Mouse (Mus musculus) hindbrain, embryonic 14.5 days (tissue): ENCODE measurements around the gene Bcorl1. TPM values are rescaled to one million over a fixed set of nuclear protein-coding genes. Genes with fewer than 3 reads are reported as not detected.
A peak's percentile ranks its signal among the peaks of the same experiment; 100 is the strongest.

ENCODE experiments used
- ATAC-seq: fragments of 200-750 bp; cut with Nextera tagmentation; 2 replicates; pipeline ENCODE4 v1.8.0; 2017; ENCODE audit warnings: moderate number of reproducible peaks, mild to moderate bottlenecking, moderate TSS enrichment, moderate library complexity; ENCODE audit not compliant: low FRiP score
- DNase-seq: peaks from one replicate; pipeline ENCODE4 v3.0.0-alpha.2; 2015; ENCODE audit warnings: low spot score
- H3K27ac ChIP-seq: fragments of 300-500 bp; sonication (generic); 2 replicates; pipeline ENCODE4 v1.5.1; 2014; ENCODE audit warnings: mild to moderate bottlenecking, moderate library complexity
- H3K27me3 ChIP-seq: fragments of 300-500 bp; sonication (generic); 2 replicates; pipeline ENCODE4 v1.6.1; 2014; ENCODE audit warnings: mild to moderate bottlenecking, low read length, mixed read lengths; ENCODE audit not compliant: control insufficient read depth, insufficient read depth
- H3K36me3 ChIP-seq: fragments of 300-500 bp; sonication (generic); replicated peaks from 2 replicates; pipeline ENCODE4 v1.6.1; 2014; ENCODE audit not compliant: control insufficient read depth, insufficient read depth
- H3K4me1 ChIP-seq: fragments of 300-500 bp; sonication (generic); replicated peaks from 2 replicates; pipeline ENCODE4 v1.6.1; 2014; ENCODE audit warnings: antibody characterized with exemption, low read length, mixed read lengths; ENCODE audit not compliant: control insufficient read depth, insufficient read depth
- H3K4me2 ChIP-seq: fragments of 300-500 bp; sonication (generic); replicated peaks from 2 replicates; pipeline ENCODE4 v1.6.1; 2014; ENCODE audit warnings: mild to moderate bottlenecking, moderate library complexity
- H3K4me3 ChIP-seq: fragments of 300-500 bp; sonication (generic); replicated peaks from 2 replicates; pipeline ENCODE4 v1.5.1; 2014; ENCODE audit warnings: mild to moderate bottlenecking, low read length
- H3K9ac ChIP-seq: fragments of 300-500 bp; sonication (generic); 2 replicates; pipeline ENCODE4 v1.6.1; 2014
- H3K9me3 ChIP-seq: fragments of 300-500 bp; sonication (generic); 2 replicates; pipeline ENCODE4 v1.6.1; 2016; ENCODE audit warnings: low read length; ENCODE audit not compliant: control insufficient read depth
- WGBS: fragments of 180-500 bp; shearing (Covaris S2); extraction: QIAGEN DNeasy Blood & Tissue Kit; methylation state at CpG from one replicate; pipeline ENCODE4 v1.1.7; 2014; 5-methylcytosine and 5-hydroxymethylcytosine counted together
- polyA plus RNA-seq: library from polyadenylated mRNA; unstranded; fragments of >200 nt; fragmentation: Nextera tagmentation; extraction: Ambion mirVana; gene quantifications from 2 replicates; pipeline ENCODE4 v1.2.1, GENCODE M21; 2014

The Bcorl1 gene
- polyA plus RNA-seq, result 6.9 and 8.1 TPM in 2 replicates

- H3K4me2 ChIP-seq, result peak within 1 kb of the TSS; percentile 62
- H3K27ac ChIP-seq, result no peak within 1 kb of the TSS
- 17% methylated on average over 21 of the region's 33 CpGs for WGBS
- DNase-seq (no peak), ATAC-seq (no peak)
- H3K9ac ChIP-seq, result peak within 1 kb of the TSS; percentile 47
- H3K4me3 ChIP-seq, result peak within 1 kb of the TSS; percentile 44
- no peaks in the 10 kb centered on the region for H3K9me3 ChIP-seq
- no peaks in the 10 kb centered on the region for H3K36me3 ChIP-seq
- H3K27me3 ChIP-seq, result 0 out of 2 replicates have a peak, but pooled peaks cover 3% of the 10 kb centered on the region
- no peaks in the 10 kb centered on the region; the same call in 1 of the 2 replicates for H3K4me1 ChIP-seq
Measured at GRCm38 (mm10) chrX:48341141-48341540, at the start of gene Bcorl1. Gene Bcorl1 (plus strand): TSS chrX:48341358.

GRCm38 (mm10) chrX:48291413-48291812, 49.7 kb upstream of the Bcorl1 start:
- no peak for ATAC-seq
- H3K9ac ChIP-seq, result no peak overlapping the region
- no peaks in the 10 kb centered on the region for H3K4me1 ChIP-seq
- no peak overlapping the region for H3K4me3 ChIP-seq
- no peaks in the 10 kb centered on the region for H3K27me3 ChIP-seq
- no peak for DNase-seq
- 41% methylated on average over 3 of the region's 3 CpGs for WGBS
- H3K4me2 ChIP-seq, result no peak overlapping the region
- H3K9me3 ChIP-seq, result no peaks in the 10 kb centered on the region
- H3K27ac ChIP-seq, result no peak overlapping the region
- H3K36me3 ChIP-seq, result no peaks in the 10 kb centered on the region

- H3K9me3 ChIP-seq, result no peaks in the 10 kb centered on the region
- WGBS, result 84% methylated on average over 4 of the region's 4 CpGs
- H3K36me3 ChIP-seq, result no peaks in the 10 kb centered on the region
- no peak overlapping the region for H3K4me2 ChIP-seq
- H3K4me1 ChIP-seq, result no peaks in the 10 kb centered on the region
- H3K27ac ChIP-seq, result no peak overlapping the region
- DNase-seq (no peak), ATAC-seq (no peak)
- no peak overlapping the region for H3K9ac ChIP-seq
- H3K4me3 ChIP-seq, result no peak overlapping the region
- H3K27me3 ChIP-seq, result no peaks in the 10 kb centered on the region
Measured at GRCm38 (mm10) chrX:48305356-48305755, 35.8 kb upstream of the Bcorl1 start.

GRCm38 (mm10) chrX:48310706-48311517, 30.2 kb upstream of the Bcorl1 start:
- Histone ChIP-seq H3K27me3 (0 out of 2 replicates have a peak, but pooled peaks cover 6% of the 10 kb centered on the region), H3K4me2 (peak overlapping the region; percentile 46), H3K27ac (no peak overlapping the region), H3K9me3 (no peaks in the 10 kb centered on the region), H3K9ac (no peak overlapping the region), H3K4me3 (peak overlapping the region; percentile 13; the same call in 1 of the 2 replicates), H3K36me3 (no peaks in the 10 kb centered on the region), H3K4me1 (no peaks in the 10 kb centered on the region)
- WGBS, result 25% methylated on average over 24 of the region's 26 CpGs
- no peak for ATAC-seq
- no peak for DNase-seq

- ATAC-seq, result no peak
- H3K9ac ChIP-seq, result no peak overlapping the region
- WGBS, result 79% methylated on average over 5 of the region's 5 CpGs
- H3K36me3 ChIP-seq, result no peaks in the 10 kb centered on the region
- H3K4me2 ChIP-seq, result no peak overlapping the region
- no peak for DNase-seq
- 0 out of 2 replicates have a peak, but pooled peaks cover 6% of the 10 kb centered on the region for H3K27me3 ChIP-seq
- no peaks in the 10 kb centered on the region for H3K9me3 ChIP-seq
- H3K4me3 ChIP-seq, result no peak overlapping the region
- no peaks in the 10 kb centered on the region for H3K4me1 ChIP-seq
- H3K27ac ChIP-seq, result no peak overlapping the region
Measured at GRCm38 (mm10) chrX:48311727-48312126, 29.4 kb upstream of the Bcorl1 start.

- ATAC-seq (peak; percentile 70; the same call in 1 of the 2 replicates), DNase-seq (peak; percentile 31)
- Histone ChIP-seq H3K27me3 (0 out of 2 replicates have a peak, but pooled peaks cover 6% of the 10 kb centered on the region), H3K36me3 (no peaks in the 10 kb centered on the region), H3K4me2 (peak overlapping the region; percentile 58), H3K9me3 (no peaks in the 10 kb centered on the region), H3K4me1 (no peaks in the 10 kb centered on the region), H3K4me3 (peak overlapping the region; percentile 40), H3K9ac (peak overlapping the region; percentile 53), H3K27ac (no peak overlapping the region)
- 16% methylated on average over 31 of the region's 33 CpGs for WGBS
Measured at GRCm38 (mm10) chrX:48314530-48315079, 26.6 kb upstream of the Bcorl1 start.

GRCm38 (mm10) chrX:48317444-48317843, 23.7 kb upstream of the Bcorl1 start:
- Histone ChIP-seq H3K9ac (no peak overlapping the region), H3K4me2 (no peak overlapping the region), H3K9me3 (no peaks in the 10 kb centered on the region), H3K27ac (no peak overlapping the region), H3K4me1 (no peaks in the 10 kb centered on the region), H3K36me3 (no peaks in the 10 kb centered on the region), H3K27me3 (0 out of 2 replicates have a peak, but pooled peaks cover 6% of the 10 kb centered on the region), H3K4me3 (no peak overlapping the region)
- DNase-seq (no peak), ATAC-seq (no peak)
- 77% methylated on average over 3 of the region's 3 CpGs for WGBS

GRCm38 (mm10) chrX:48318194-48318593, 23.0 kb upstream of the Bcorl1 start:
- H3K36me3 ChIP-seq, result no peaks in the 10 kb centered on the region
- 25% methylated on average over 9 of the region's 9 CpGs for WGBS
- H3K9me3 ChIP-seq, result no peaks in the 10 kb centered on the region

GRCm38 (mm10) chrX:48340441-48341049, 613 bp upstream of the Bcorl1 start:
- peak overlapping the region; percentile 44 for H3K4me3 ChIP-seq
- peak overlapping the region; percentile 47 for H3K9ac ChIP-seq
- no peaks in the 10 kb centered on the region for H3K4me1 ChIP-seq
- DNase-seq (no peak), ATAC-seq (no peak)
- H3K9me3 ChIP-seq, result no peaks in the 10 kb centered on the region
- H3K27ac ChIP-seq, result no peak overlapping the region
- no peaks in the 10 kb centered on the region for H3K36me3 ChIP-seq
- 21% methylated on average over 28 of the region's 35 CpGs for WGBS
- 0 out of 2 replicates have a peak, but pooled peaks cover 3% of the 10 kb centered on the region for H3K27me3 ChIP-seq
- H3K4me2 ChIP-seq, result peak overlapping the region; percentile 62

More at GRCm38 (mm10) chrX:48318194-48318593, 23.0 kb upstream of the Bcorl1 start:
- 0 out of 2 replicates have a peak, but pooled peaks cover 6% of the 10 kb centered on the region for H3K27me3 ChIP-seq
- DNase-seq (no peak), ATAC-seq (no peak)
- no peaks in the 10 kb centered on the region for H3K4me1 ChIP-seq
- H3K4me2 ChIP-seq, result no peak overlapping the region
- H3K27ac ChIP-seq, result no peak overlapping the region
- H3K4me3 ChIP-seq, result no peak overlapping the region
- H3K9ac ChIP-seq, result no peak overlapping the region
